14 mouse cellular contexts compared by ENCODE assay signal in genomic region chr5:131519560-131519959, GRCm38 (mm10).
"Had no signal": no experiment of that assay in that cellular context is flagged by ENCODE, and none has a peak within 500 bp of the region (broad histone marks: within the 10 kb centered on the region; RNA-seq: fewer than 3 reads in every experiment).

No protein-coding gene starts in this region.

- DNase-seq: lung, adult 18-20 months; lung, embryonic 14.5 days; lung, postnatal 14 days; lung, postnatal 36 days; retina, postnatal 1 day; right cerebral cortex, adult 18-20 months; right cerebral cortex, postnatal 25 days; right cerebral cortex, postnatal 4 days; spleen, adult 18-20 months; thymus, adult 18-20 months; thymus, postnatal 14 days; thymus, postnatal 36 days had no signal

- ATAC-seq: midbrain, embryonic 13.5 days; midbrain, embryonic 15.5 days had no signal
